Mouse (Mus musculus): ENCODE results near the gene Gm12216. TPM values are rescaled to one million over a fixed set of nuclear protein-coding genes. Genes with fewer than 3 reads are reported as not detected.

The Gm12216 gene
- polyA plus RNA-seq, 1 experiment from 2014 or later = 0.58 TPM

DNA sequence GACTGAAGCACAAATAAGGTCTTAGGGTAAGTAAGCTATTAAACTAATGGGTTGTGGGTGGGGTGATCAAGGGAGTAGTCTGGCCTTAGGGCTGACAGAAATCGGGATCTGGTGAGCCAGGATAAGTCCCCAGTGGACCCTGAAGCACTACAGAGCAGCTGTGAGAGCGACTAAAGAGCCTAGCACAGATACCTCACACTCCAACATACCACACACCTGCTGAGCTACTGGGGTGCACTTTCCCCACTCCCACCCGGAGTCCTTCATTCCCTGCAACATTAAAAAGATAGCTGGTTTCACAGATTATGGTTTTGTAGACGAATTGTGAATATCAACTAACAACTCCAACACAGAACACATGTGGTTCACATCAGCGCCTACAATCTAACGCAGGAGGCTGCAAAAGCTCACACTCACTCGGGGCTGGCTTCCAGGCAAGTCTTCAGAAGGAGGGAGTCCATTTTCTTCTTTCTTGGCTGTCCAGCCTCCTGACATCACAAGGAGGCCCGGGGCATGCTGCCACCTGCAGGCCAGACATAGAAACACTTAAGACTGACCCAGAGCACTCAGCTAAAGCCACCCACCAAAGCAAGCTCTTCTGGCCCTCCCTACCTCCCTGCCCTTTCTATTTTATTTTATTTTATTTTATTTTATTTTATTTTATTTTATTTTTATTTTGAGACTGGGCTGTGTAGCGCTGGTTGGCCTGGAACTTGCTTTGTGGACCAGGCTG, 9.3 kb downstream of the Gm12216 start:
- peak; percentile 24 for DNase-seq (ENCODE audit: low read depth, low spot score)
- no peaks in the 10 kb centered on the region for H3K27me3 ChIP-seq
- in situ Hi-C loops (cut with MboI; ENCODE audit: low pct_unique_long_range_greater_than_20kb) = loop anchor here (5.0 kb wide), 1 partner anchor 97 kb away; no protein-coding TSS in a partner anchor

DNA sequence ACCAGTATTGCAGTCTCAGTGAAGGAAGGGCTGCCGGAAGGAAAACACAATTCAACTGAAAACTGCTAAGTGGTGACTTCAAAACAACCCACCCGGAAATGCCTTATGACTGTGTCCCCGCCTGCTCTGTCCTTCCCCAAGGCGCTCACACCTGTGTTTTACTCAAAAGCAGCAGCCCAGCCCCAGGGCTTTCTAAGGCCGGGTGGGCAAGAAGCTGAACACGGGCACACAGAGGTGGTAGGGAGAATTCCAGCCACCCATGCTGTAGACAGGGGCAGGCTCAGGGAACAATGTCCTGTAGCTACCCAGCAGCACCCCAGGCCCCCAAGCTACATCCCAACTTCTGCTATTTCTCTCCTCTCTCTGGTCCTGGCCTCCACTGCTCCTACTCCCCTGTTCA, 13.4 kb downstream of the Gm12216 start:
- no peak for TF ChIP-seq CTCF (IDR thresholded peaks at IDR 0.05)
- in situ Hi-C loops (cut with MboI; ENCODE audit: low pct_unique_long_range_greater_than_20kb) = no loop called here
- DNase-seq (ENCODE audit: low read depth, low spot score) = no peak
- ATAC-seq = no peak
- H3K27me3 ChIP-seq = no peaks in the 10 kb centered on the region
- ChIA-PET CTCF (interaction anchor here (2.3 to 2.4 kb wide), 2 partner anchors 108 to 110 kb away, joined by 6 to 9 read pairs; no protein-coding TSS in a partner anchor), POLR2A (no interaction called here)

More for the DNA sequence above, 9.3 kb downstream of the Gm12216 start:
- TF ChIP-seq CTCF (IDR thresholded peaks at IDR 0.05) = peak; percentile 92
- peak; percentile 67 for ATAC-seq
- CTCF ChIA-PET = interaction anchor here (0.6 to 3.0 kb wide), 21 partner anchors 8 to 222 kb away, joined by 3 to 30 read pairs (median 5); partner anchors contain the start of gene Gm17334
- POLR2A ChIA-PET = interaction anchor here (0.8 to 1.1 kb wide), 2 partner anchors 79 to 89 kb away, joined by 3 to 5 read pairs; no protein-coding TSS in a partner anchor

DNA sequence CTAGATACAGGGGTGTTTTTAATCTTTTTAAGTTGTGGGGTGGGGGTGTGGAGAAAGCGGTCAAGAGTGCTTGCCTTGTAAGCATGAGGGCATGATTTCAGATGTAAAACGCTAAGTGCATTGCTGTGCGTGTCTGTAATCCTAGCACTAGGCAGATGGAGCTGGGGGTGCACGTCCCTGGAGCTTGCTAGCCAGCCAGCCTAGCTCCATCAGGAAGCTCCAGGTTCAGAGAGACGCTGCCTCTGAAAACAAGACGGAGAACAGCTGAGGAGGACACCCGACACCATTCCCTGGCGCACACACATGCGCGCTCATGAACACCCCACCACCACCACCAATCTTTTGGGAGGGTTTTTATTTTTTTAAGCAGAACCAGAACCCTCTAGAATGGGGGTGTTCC, 15.9 kb downstream of the Gm12216 start:
- ATAC-seq = no peak
- H3K27me3 ChIP-seq = no peaks in the 10 kb centered on the region
- ChIA-PET CTCF (interaction anchor here (2.4 to 2.7 kb wide), 2 partner anchors 8 to 105 kb away, joined by 6 to 13 read pairs; no protein-coding TSS in a partner anchor), POLR2A (no interaction called here)
- DNase-seq (ENCODE audit: low read depth, low spot score) = no peak
- in situ Hi-C loops (cut with MboI; ENCODE audit: low pct_unique_long_range_greater_than_20kb) = no loop called here
- TF ChIP-seq CTCF (IDR thresholded peaks at IDR 0.05) = no peak

DNA sequence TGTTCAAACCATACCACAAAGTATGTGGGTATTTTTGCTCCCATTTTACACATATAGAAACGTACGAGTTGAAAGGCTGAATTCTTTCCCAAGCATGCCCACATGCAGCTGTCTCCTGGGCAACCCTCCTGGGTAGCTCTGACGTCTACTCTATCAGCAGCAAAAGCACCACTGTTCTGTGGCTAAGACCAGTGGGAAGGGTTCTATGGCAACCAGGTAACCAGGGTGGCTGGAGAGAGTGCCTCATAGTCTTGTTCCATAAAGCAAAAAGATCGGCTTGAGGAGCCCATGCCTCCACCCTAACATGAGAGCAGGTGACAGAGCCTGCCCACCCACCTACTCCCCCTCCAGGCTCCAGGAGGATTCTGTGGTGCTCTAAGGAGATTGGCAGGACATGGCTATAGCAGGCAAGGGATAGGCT, 16.9 kb downstream of the Gm12216 start:
- in situ Hi-C loops (cut with MboI; ENCODE audit: low pct_unique_long_range_greater_than_20kb) = no loop called here
- ChIA-PET POLR2A (no interaction called here), CTCF (interaction anchor here (1.0 to 2.7 kb wide), 2 partner anchors 9 to 31 kb away, joined by 3 to 13 read pairs; no protein-coding TSS in a partner anchor)
- no peak for TF ChIP-seq CTCF (IDR thresholded peaks at IDR 0.05)
- ATAC-seq (no peak), DNase-seq (ENCODE audit: low read depth, low spot score) (no peak)
- H3K27me3 ChIP-seq = no peaks in the 10 kb centered on the region

- H3K27me3 ChIP-seq = no peaks in the 10 kb centered on the region
- in situ Hi-C loops (cut with MboI; ENCODE audit: low pct_unique_long_range_greater_than_20kb) = no loop called here
- CTCF ChIA-PET = interaction anchor here (2.7 kb wide), 1 partner anchor 10 kb away, joined by 13 read pairs; no protein-coding TSS in a partner anchor
- POLR2A ChIA-PET = no interaction called here
- DNase-seq (ENCODE audit: low read depth, low spot score) (no peak), ATAC-seq (no peak)
- no peak for TF ChIP-seq CTCF (IDR thresholded peaks at IDR 0.05)
Measured at GRCm38 (mm10) chr11:53841514-53841913, 17.5 kb downstream of the Gm12216 start.

DNA sequence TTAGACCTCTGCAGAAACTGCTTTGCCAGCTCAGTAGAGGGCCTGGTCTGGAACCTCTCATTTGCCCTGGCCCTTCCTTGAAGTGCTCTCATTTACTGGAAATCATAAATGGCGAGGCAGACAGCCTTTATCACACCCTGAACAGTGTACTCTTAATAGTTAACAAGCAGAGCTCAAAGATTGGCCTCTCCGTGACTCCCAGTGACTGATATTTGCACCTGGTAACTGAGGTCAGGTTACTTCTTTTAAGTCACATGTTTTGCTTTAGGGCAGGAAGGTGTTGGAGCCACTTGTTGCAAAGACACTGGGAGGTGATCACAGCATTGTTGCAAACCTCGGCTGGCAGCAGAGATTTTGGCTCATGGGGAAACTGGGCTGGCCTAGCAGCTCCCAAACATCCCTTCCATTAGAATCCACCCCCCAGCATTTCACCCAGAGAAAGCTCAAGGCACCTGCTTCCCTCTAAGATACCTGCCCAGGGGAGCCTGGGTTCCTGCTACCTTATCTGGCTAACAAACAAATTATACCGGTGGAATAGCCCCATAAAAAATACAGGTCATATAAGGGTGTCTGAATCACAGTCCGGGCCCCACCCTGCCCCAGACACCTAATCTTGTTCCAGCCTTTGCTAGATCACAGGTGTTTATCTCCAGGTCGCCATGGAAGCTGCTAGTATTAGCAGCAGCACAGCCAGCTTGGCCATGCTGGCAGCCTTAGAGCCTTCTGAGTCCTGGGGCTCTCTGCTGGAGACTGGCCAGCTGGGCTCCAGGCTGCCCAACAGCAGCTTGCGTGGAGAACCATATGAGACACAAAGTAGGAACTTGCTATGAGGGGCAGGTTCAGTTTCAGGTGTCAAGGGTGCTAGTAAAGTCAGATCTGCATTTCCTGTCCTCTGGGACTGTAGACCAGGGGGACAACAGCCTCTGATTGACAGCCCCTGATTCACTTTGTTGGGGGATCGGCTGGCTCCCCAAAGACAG, 19.1 kb downstream of the Gm12216 start:
- no peak for TF ChIP-seq CTCF (IDR thresholded peaks at IDR 0.05)
- H3K27me3 ChIP-seq = no peaks in the 10 kb centered on the region
- ChIA-PET CTCF (interaction anchor here (0.9 to 2.7 kb wide), 4 partner anchors 11 to 104 kb away, joined by 3 to 13 read pairs (median 6); no protein-coding TSS in a partner anchor), POLR2A (interaction anchor here (0.7 to 1.4 kb wide), 3 partner anchors 20 to 77 kb away, joined by 3 to 4 read pairs (median 3); partner anchors contain the start of gene Irf1)
- no peak for DNase-seq (ENCODE audit: low read depth, low spot score)
- ATAC-seq = no peak
- in situ Hi-C loops (cut with MboI; ENCODE audit: low pct_unique_long_range_greater_than_20kb) = no loop called here

DNA sequence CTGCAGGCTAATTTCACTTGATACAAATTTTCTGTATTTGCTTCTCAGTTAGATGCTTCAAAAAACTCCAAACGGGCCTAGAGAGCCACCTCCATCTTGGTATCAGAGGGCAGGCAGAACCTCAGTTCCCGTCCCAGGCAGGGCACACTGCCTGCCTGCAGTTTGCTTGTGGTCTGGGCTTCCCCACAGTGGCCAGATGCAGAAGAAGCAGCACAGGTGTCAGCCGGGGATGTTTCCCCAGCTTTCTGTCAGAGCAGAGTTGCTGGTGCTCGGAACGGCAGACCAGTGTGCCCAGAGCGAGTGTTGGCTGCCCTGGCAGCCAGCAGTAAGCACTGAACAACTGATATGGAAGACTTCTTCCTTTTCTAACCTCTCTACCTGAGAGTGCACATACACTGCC, 19.9 kb downstream of the Gm12216 start:
- in situ Hi-C loops (cut with MboI; ENCODE audit: low pct_unique_long_range_greater_than_20kb) = no loop called here
- POLR2A ChIA-PET = no interaction called here
- ATAC-seq (no peak), DNase-seq (ENCODE audit: low read depth, low spot score) (no peak)
- CTCF ChIA-PET = interaction anchor here (1.1 to 1.8 kb wide), 2 partner anchors 12 to 103 kb away, joined by 3 to 6 read pairs; no protein-coding TSS in a partner anchor
- no peak for TF ChIP-seq CTCF (IDR thresholded peaks at IDR 0.05)
- H3K27me3 ChIP-seq = no peaks in the 10 kb centered on the region

GRCm38 (mm10) chr11:53837731-53838130, 21.3 kb downstream of the Gm12216 start:
- POLR2A ChIA-PET = no interaction called here
- DNase-seq (ENCODE audit: low read depth, low spot score) (no peak), ATAC-seq (no peak)
- CTCF ChIA-PET = interaction anchor here (1.0 to 4.0 kb wide), 3 partner anchors 11 to 79 kb away, joined by 3 to 13 read pairs (median 4); no protein-coding TSS in a partner anchor
- no peak for TF ChIP-seq CTCF (IDR thresholded peaks at IDR 0.05)
- H3K27me3 ChIP-seq = no peaks in the 10 kb centered on the region
- in situ Hi-C loops (cut with MboI; ENCODE audit: low pct_unique_long_range_greater_than_20kb) = no loop called here

DNA sequence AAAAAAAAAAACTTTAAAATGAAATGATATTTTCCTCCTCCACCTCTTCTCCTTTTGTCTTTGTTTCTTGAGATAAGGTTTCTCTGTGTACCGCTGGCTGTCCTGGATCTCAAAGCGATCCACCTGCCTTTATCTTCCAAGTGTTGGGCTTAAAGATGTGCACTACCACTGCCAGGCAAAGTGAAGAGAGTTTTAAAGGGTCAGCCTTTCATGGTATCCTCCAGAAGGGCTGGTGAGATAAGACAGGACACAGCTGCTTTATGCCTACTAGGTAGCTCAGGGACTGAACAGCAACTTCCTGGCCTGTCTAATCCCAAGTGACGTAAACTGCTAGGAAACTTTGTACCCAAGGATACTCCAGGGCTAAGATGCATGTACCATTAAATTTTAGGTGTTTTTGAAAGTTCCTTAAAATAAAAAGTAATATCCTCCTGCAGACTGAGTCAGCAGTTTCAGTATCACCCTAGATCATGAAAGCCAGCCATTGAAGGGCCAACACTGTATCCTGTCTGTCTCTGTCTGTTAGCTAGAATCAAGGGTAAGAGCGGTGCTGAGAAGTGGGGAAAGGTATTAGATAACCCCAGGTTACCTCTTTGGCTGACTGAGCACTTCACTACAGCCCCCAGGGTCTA, 23.6 kb downstream of the Gm12216 start:
- ChIA-PET CTCF (interaction anchor here (1.4 to 4.0 kb wide), 3 partner anchors 9 to 38 kb away, joined by 3 to 13 read pairs (median 4); no protein-coding TSS in a partner anchor), POLR2A (no interaction called here)
- H3K27me3 ChIP-seq = no peaks in the 10 kb centered on the region
- no peak for TF ChIP-seq CTCF (IDR thresholded peaks at IDR 0.05)
- ATAC-seq (no peak), DNase-seq (ENCODE audit: low read depth, low spot score) (no peak)
- in situ Hi-C loops (cut with MboI; ENCODE audit: low pct_unique_long_range_greater_than_20kb) = no loop called here

DNA sequence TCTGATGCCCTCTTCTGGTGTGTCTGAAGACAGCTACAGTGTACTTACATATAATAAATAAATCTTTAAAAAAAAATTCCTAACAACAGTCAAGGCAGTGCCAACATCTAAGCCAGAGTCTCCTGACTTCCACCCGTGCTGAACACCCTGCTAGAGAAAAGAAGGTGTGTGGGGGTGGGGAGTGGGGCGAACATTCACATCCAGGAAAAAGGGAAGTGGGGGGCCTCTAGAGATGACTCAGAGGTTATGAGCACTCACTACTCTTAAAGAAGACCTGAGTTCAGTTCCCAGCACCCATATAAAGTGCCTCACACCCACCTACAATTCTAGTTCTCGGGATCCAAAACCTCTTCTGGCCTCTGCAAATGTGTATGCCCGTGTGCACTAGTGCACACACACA, 33.6 kb downstream of the Gm12216 start:
- ChIA-PET CTCF (interaction anchor here (1.5 to 2.2 kb wide), 3 partner anchors 11 to 88 kb away, joined by 4 to 13 read pairs (median 10); no protein-coding TSS in a partner anchor), POLR2A (no interaction called here)

More for the DNA sequence above, 33.6 kb downstream of the Gm12216 start:
- H3K27me3 ChIP-seq = no peaks in the 10 kb centered on the region
- no peak for ATAC-seq
- in situ Hi-C loops (cut with MboI; ENCODE audit: low pct_unique_long_range_greater_than_20kb) = no loop called here
- DNase-seq (ENCODE audit: low read depth, low spot score) = no peak
- TF ChIP-seq CTCF (IDR thresholded peaks at IDR 0.05) = no peak
